Mouse (Mus musculus) midbrain, embryonic 12.5 days (tissue): ENCODE measurements around the gene Casp3. TPM values are rescaled to one million over a fixed set of nuclear protein-coding genes. Genes with fewer than 3 reads are reported as not detected.

Source experiments
- ATAC-seq: fragments of 200-750 bp; cut with Nextera tagmentation; 2 replicates; pipeline ENCODE4 v1.8.0; 2017; ENCODE audit warnings: low read depth, moderate TSS enrichment, moderate library complexity; ENCODE audit not compliant: low FRiP score
- H3K27ac ChIP-seq: fragments of 300-500 bp; sonication (generic); replicated peaks from 2 replicates; pipeline ENCODE4 v1.5.1; 2016; ENCODE audit warnings: mild to moderate bottlenecking
- H3K27me3 ChIP-seq: fragments of 300-500 bp; sonication (generic); 2 replicates; pipeline ENCODE4 v1.6.1; 2016; ENCODE audit warnings: mild to moderate bottlenecking
- H3K36me3 ChIP-seq: fragments of 300-500 bp; sonication (generic); 2 replicates; pipeline ENCODE4 v1.6.1; 2016
- H3K4me1 ChIP-seq: fragments of 300-500 bp; sonication (generic); 2 replicates; pipeline ENCODE4 v1.6.1; 2016
- H3K4me2 ChIP-seq: fragments of 300-500 bp; sonication (generic); replicated peaks from 2 replicates; pipeline ENCODE4 v1.6.1; 2016; ENCODE audit warnings: mild to moderate bottlenecking, moderate library complexity
- H3K4me3 ChIP-seq: fragments of 300-500 bp; sonication (generic); 2 replicates; pipeline ENCODE4 v1.5.1; 2016; ENCODE audit warnings: mild to moderate bottlenecking
- H3K9ac ChIP-seq: fragments of 300-500 bp; sonication (generic); replicated peaks from 2 replicates; pipeline ENCODE4 v1.6.1; 2016; ENCODE audit warnings: mild to moderate bottlenecking, moderate library complexity
- H3K9me3 ChIP-seq: fragments of 300-500 bp; sonication (generic); 2 replicates; pipeline ENCODE4 v1.6.1; 2016; ENCODE audit warnings: mild to moderate bottlenecking
- WGBS: fragments of 180-500 bp; shearing (Covaris S2); methylation state at CpG from one replicate; pipeline ENCODE4 v1.1.7; 2016; 5-methylcytosine and 5-hydroxymethylcytosine counted together
- polyA plus RNA-seq: library from polyadenylated mRNA; unstranded; fragments of >200 nt; fragmentation: Nextera tagmentation; extraction: Ambion mirVana; gene quantifications from 2 replicates; pipeline ENCODE4 v1.2.1, GENCODE M21; 2016

The Casp3 gene
- polyA plus RNA-seq, 1 experiment from 2014 or later = 166 TPM

DNA sequence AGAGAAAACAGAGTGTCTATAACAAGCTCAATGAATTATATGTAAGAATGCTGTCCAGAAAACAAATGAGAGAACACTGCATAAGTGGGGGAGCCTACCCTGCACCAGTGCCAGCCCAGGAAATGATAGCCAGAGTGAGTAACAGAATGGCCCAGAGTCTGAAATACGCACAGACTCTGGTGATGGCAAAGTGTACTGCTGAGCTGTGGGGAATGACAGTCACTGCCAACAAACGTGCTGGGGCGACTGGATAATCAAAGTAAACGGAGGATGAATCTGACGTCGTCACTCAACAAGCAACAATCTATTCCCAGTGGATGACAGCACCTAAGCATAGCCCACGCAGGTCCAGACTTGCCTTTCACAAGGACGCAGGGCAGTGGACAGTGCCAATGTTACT lies 24.0 kb upstream of the Casp3 start:
- Histone ChIP-seq H3K4me2 (no peak overlapping the region), H3K36me3 (no peaks in the 10 kb centered on the region), H3K9ac (no peak overlapping the region), H3K27ac (no peak overlapping the region), H3K9me3 (no peaks in the 10 kb centered on the region), H3K4me3 (no peak overlapping the region), H3K4me1 (no peaks in the 10 kb centered on the region), H3K27me3 (no peaks in the 10 kb centered on the region)
- no peak for ATAC-seq
- WGBS = 90% methylated on average over 8 of the region's 8 CpGs

DNA sequence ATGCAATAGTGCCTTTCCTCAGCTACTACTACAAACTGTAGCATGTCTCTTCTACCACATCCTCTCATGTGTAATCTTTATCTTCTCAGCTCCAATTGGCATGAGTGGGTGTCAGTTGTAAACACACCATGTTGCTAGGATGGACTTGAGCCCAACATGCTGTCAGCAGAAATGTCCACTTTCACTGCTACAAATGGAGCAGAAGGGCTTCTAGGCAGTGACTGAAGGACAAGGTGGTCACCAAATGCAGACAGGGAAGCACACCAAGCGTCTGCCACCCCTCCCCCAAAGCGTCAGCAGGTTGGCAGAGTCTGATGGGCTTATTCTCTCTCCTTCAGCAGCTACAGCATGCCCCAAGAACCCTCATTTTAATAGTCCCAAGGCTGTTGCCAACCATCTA lies 23.3 kb upstream of the Casp3 start:
- Histone ChIP-seq H3K27me3 (no peaks in the 10 kb centered on the region), H3K4me3 (no peak overlapping the region), H3K4me1 (no peaks in the 10 kb centered on the region), H3K4me2 (no peak overlapping the region), H3K27ac (no peak overlapping the region), H3K9me3 (no peaks in the 10 kb centered on the region), H3K36me3 (no peaks in the 10 kb centered on the region), H3K9ac (no peak overlapping the region)
- no peak for ATAC-seq
- 88% methylated on average over 2 of the region's 2 CpGs for WGBS

DNA sequence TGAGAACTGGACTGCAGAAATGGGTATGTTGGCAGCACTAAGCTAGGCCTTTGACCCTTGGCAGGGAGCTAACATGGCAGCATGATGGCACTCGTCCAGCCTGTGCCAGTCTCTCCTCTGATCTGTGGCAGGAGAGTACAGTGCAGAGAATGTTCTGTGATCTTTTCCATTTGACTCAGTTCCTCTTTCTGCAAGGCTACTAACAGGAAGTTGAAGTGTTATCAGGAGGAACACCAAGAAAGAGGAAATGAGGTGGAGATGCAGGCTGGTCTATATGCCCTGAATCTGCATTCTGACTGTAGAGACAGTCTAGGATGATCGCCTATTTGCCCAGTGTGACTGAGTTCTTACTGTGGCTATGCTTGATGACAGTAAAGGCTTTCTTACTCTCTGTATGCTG lies 21.5 kb upstream of the Casp3 start:
- ATAC-seq = no peak
- WGBS = 81% methylated on average over 2 of the region's 2 CpGs
- H3K27ac ChIP-seq = no peak overlapping the region

DNA sequence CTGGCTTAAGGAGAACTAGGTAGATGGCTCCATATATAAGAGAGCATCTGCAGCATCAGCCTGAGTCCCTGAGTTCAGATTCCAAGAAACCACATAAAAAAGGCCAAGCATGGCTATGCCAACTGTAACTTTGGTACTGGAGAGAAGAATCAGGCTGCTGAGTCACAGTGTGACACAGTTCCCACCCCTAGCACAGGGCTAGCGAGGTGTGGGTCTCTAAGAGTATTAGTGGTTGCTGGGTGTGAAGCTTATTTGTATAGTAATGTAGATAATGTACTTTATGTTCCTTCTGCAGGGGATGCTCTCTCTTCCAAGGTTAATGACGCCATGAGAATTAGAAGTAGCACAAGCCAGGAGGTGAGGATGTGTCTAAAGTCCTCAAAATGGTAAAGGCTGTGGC lies 20.6 kb upstream of the Casp3 start:
- Histone ChIP-seq H3K9ac (no peak overlapping the region), H3K27ac (no peak overlapping the region), H3K4me2 (no peak overlapping the region), H3K4me3 (no peak overlapping the region), H3K4me1 (no peaks in the 10 kb centered on the region), H3K36me3 (no peaks in the 10 kb centered on the region), H3K27me3 (no peaks in the 10 kb centered on the region), H3K9me3 (no peaks in the 10 kb centered on the region)
- ATAC-seq = no peak
- WGBS = 91% methylated on average over 2 of the region's 2 CpGs

More for the DNA sequence above, 21.5 kb upstream of the Casp3 start:
- Histone ChIP-seq H3K4me3 (no peak overlapping the region), H3K9me3 (no peaks in the 10 kb centered on the region), H3K9ac (no peak overlapping the region), H3K4me2 (no peak overlapping the region), H3K27me3 (no peaks in the 10 kb centered on the region), H3K4me1 (no peaks in the 10 kb centered on the region), H3K36me3 (no peaks in the 10 kb centered on the region)

DNA sequence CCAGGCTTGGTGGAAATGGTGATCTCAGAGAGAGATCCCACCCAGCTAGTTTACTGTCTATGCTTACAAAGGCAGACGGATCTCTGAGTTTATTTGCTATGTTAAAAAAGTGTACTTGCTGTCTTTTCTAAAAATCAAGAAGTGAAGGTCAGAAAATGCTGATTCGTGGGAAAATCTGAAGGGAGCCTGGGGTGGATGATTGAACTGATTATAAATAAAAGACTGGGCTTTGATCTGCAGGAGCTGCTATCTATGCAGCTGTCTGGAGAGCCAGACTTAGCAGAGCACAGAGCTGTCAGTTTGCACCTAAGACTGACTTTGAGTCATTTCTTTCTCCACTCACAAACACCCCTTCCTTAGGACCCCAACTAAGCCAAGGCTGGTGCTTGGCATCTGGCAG lies 19.7 kb upstream of the Casp3 start:
- Histone ChIP-seq H3K4me2 (no peak overlapping the region), H3K9me3 (no peaks in the 10 kb centered on the region), H3K4me1 (no peaks in the 10 kb centered on the region), H3K36me3 (no peaks in the 10 kb centered on the region), H3K9ac (no peak overlapping the region), H3K27ac (no peak overlapping the region), H3K4me3 (no peak overlapping the region), H3K27me3 (no peaks in the 10 kb centered on the region)
- no peak for ATAC-seq
- WGBS = 84% methylated on average over 2 of the region's 2 CpGs

DNA sequence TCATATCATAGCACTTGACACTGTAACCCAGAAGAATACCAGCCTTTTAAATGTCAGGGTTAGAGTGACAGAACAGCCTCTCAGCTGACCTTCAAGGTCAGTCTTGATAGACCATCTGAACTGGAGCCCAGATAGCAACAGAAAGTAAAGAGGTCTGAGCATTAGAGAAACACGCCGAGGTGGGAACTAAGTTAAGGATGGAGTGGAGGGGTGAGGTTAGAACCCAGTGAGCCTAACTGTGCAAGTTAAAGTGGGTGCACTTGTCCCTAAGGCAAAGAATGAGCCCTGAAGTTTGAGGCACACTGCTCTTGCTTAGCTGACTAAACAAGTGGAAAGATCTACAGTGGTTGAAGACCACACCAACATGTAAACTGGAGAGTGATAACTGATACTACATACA lies 19.0 kb upstream of the Casp3 start:
- no peaks in the 10 kb centered on the region for H3K27me3 ChIP-seq
- no peaks in the 10 kb centered on the region for H3K4me1 ChIP-seq
- no peaks in the 10 kb centered on the region for H3K36me3 ChIP-seq
- no peak overlapping the region for H3K27ac ChIP-seq
- H3K4me2 ChIP-seq = no peak overlapping the region
- H3K4me3 ChIP-seq = no peak overlapping the region
- WGBS = 94% methylated on average over 2 of the region's 2 CpGs
- no peak overlapping the region for H3K9ac ChIP-seq
- H3K9me3 ChIP-seq = no peaks in the 10 kb centered on the region
- no peak for ATAC-seq

DNA sequence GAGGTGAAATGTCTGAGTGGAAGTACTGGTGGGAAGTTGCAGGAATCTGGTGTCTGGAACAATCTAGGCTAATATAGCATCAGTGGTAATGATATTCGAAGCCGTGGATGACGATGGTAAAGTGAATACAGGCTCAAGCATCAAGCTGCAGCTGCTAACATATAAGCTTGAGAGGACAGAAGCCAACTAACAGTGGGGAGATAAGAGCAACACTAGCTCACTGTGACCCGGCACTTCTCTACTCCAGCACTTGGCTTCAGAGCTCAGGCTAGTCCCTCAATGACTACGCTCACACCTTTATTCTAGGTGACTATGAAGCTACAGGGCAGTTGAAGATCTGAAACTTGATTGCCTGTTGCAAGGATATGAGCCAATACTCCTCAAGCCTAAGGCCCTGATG lies 18.3 kb upstream of the Casp3 start:
- no peak overlapping the region for H3K27ac ChIP-seq
- no peak overlapping the region for H3K9ac ChIP-seq
- H3K27me3 ChIP-seq = no peaks in the 10 kb centered on the region
- H3K4me3 ChIP-seq = no peak overlapping the region
- no peaks in the 10 kb centered on the region for H3K4me1 ChIP-seq
- no peaks in the 10 kb centered on the region for H3K36me3 ChIP-seq
- no peak overlapping the region for H3K4me2 ChIP-seq
- no peaks in the 10 kb centered on the region for H3K9me3 ChIP-seq
- WGBS = 96% methylated on average over 5 of the region's 5 CpGs
- no peak for ATAC-seq

DNA sequence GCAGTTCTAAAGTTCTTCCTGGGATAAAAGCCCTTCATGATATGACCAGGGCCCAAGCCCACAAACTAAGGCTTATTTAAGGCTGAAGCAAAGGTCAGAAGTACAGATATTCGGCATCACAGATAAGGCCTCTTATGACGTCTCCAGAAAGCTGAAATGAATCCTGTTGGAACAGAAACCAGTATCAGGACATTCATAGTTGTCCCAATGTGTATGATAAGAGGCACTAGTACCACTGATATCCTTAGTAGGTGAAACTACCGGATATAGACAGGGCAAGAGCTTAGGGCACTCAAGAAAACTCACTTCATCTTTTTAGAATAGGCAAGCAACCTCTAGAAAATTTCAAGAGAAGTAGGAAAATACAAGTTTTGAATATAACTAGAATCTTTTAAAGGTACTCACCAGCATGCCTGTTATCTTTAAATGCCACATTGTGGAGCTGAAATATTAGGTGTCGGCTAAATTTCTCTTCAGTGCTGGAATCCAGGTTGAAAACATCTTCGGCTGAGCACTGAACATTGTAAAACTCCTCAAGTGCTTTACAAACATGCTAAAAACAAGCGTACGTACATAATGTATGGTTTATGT lies 17.7 kb upstream of the Casp3 start:
- Histone ChIP-seq H3K4me1 (no peaks in the 10 kb centered on the region), H3K27ac (no peak overlapping the region), H3K9ac (no peak overlapping the region), H3K9me3 (no peaks in the 10 kb centered on the region), H3K4me3 (no peak overlapping the region), H3K36me3 (no peaks in the 10 kb centered on the region), H3K4me2 (no peak overlapping the region), H3K27me3 (no peaks in the 10 kb centered on the region)
- ATAC-seq = no peak
- 96% methylated on average over 7 of the region's 7 CpGs for WGBS

DNA sequence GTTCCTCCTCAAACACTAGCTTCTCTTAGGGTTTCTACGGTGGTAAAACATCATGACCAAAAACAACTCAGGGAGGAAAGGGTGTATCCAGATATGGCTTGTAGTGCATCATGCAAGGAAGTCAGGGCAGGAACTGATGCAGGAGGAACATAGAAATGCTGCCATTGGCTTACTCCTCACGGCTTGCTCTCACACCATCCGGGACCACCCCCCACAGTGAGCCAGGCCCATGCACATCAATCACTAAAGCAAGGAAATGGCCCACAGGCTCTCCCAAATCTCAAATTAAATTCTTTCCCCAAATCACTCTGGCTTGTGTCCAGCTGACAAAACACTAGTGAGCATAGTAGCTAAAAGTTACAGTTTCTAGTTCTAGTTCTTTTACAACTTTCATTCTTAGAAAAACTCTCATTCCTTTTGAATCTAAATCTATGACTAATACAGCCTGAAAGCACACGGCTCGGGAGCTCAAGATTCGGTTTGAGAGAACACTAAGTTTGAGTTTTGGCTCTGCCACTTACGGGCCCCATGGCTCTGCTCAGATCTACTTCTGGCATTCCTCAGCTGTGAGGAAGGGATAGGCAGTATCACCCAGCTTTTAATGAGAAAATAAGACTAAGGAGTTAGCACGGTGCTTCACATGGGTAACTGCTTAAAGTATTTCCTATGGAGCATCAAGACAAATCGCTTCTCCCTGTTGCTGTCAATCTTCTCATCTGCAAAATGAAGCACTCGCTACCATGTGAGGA lies 16.0 kb upstream of the Casp3 start:
- Histone ChIP-seq H3K4me2 (no peak overlapping the region), H3K4me1 (no peaks in the 10 kb centered on the region), H3K9ac (no peak overlapping the region), H3K27me3 (no peaks in the 10 kb centered on the region), H3K27ac (no peak overlapping the region), H3K36me3 (no peaks in the 10 kb centered on the region), H3K9me3 (no peaks in the 10 kb centered on the region), H3K4me3 (no peak overlapping the region)
- 78% methylated on average over 10 of the region's 10 CpGs for WGBS
- ATAC-seq = no peak

DNA sequence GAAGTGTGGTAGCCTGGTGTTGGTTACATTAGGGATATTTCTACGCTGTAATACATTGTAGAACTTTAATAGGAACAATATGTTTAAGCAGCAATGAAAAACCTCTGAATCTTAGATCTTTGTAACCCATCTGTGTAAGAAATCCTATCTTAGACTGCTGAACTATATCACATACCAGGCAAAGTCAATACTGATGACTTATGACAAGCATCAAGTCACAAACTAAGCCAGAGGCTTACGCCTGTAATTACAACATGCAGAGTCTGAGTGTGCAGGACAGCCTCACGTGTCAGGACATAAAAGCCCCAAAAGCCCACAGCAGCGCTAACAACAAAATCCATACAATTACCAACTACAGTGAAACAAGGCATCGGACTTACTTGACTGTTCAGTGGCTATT lies 13.5 kb upstream of the Casp3 start:
- Histone ChIP-seq H3K4me1 (no peaks in the 10 kb centered on the region), H3K4me2 (no peak overlapping the region), H3K9ac (no peak overlapping the region), H3K27me3 (no peaks in the 10 kb centered on the region), H3K27ac (no peak overlapping the region), H3K4me3 (no peak overlapping the region), H3K36me3 (no peaks in the 10 kb centered on the region), H3K9me3 (no peaks in the 10 kb centered on the region)
- 82% methylated on average over 5 of the region's 5 CpGs for WGBS
- no peak for ATAC-seq

DNA sequence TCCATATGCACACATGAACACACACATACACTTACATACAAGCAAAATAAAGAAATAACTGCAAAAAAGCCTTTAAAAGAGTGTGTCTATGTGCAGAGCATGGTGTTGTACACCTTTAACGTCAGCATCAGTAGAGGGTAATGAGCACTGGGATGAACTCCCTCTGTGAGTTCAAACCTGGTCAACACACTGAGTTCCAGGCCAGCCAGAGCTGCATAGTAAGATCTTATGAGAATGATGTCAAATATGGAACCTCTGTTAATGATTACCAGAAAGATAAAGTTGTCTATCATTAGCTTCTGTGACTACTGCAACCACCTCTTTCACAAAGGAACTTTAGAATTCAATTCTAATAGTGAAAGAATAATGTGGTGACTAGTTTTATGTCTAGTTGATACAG lies 10.2 kb upstream of the Casp3 start:
- 88% methylated on average over 1 of the region's 1 CpGs for WGBS
- H3K4me2 ChIP-seq = no peak overlapping the region
- H3K4me1 ChIP-seq = no peaks in the 10 kb centered on the region
- no peak overlapping the region for H3K27ac ChIP-seq
- H3K4me3 ChIP-seq = no peak overlapping the region
- ATAC-seq = no peak
- H3K27me3 ChIP-seq = no peaks in the 10 kb centered on the region
- 0 out of 2 replicates have a peak, but pooled peaks cover 3% of the 10 kb centered on the region for H3K36me3 ChIP-seq
- H3K9ac ChIP-seq = no peak overlapping the region
- no peaks in the 10 kb centered on the region for H3K9me3 ChIP-seq

DNA sequence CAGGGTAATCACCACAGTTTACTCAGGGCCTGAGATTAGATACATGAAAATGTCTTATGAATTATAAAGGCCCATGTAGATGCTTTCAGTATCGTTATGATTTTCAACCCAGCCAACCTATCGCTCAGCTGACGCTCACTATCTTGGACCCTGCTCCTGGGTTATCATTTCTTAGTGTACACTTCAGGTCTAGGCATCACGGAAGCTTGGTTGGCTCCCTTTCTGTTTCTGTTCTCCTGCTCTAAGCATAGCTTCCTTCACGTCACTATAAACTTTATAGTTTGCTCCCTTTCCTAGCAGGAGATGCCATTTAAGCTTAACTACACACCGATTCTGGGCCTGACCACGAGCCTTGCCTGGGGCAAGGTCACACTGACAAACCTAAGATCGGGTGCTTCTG lies 5.5 kb upstream of the Casp3 start:
- Histone ChIP-seq H3K9me3 (no peaks in the 10 kb centered on the region), H3K27me3 (no peaks in the 10 kb centered on the region), H3K4me2 (no peak overlapping the region), H3K27ac (no peak overlapping the region), H3K4me1 (0 out of 2 replicates have a peak, but pooled peaks cover 2% of the 10 kb centered on the region), H3K4me3 (no peak overlapping the region), H3K9ac (no peak overlapping the region), H3K36me3 (0 out of 2 replicates have a peak, but pooled peaks cover 3% of the 10 kb centered on the region)
- no peak for ATAC-seq
- WGBS = 90% methylated on average over 8 of the region's 8 CpGs

DNA sequence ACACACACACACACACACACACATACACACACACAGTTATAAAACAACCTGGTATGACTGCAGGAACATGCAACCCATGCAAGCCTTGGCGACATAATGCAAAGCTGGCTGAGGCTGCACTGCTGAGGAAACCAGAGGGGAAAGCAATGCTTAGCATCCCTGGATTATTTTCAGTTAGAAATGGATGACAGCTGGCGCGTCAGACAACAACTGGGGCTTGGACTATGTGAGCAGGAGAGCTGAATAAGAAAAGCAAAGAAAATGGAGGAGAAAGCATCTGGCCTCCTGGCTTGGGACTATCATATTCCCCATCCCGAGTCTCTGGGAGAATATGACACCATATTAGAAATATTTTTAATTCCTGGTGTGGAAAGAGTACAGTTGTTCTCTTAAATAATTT lies 4.2 kb upstream of the Casp3 start:
- 0 out of 2 replicates have a peak, but pooled peaks cover 3% of the 10 kb centered on the region for H3K4me1 ChIP-seq
- H3K27me3 ChIP-seq = no peaks in the 10 kb centered on the region
- no peak overlapping the region for H3K4me2 ChIP-seq
- WGBS = 84% methylated on average over 4 of the region's 4 CpGs
- ATAC-seq = no peak
- H3K27ac ChIP-seq = no peak overlapping the region
- H3K9ac ChIP-seq = no peak overlapping the region
- no peaks in the 10 kb centered on the region for H3K9me3 ChIP-seq
- H3K36me3 ChIP-seq = 0 out of 2 replicates have a peak, but pooled peaks cover 3% of the 10 kb centered on the region
- H3K4me3 ChIP-seq = no peak overlapping the region
